Mouse (Mus musculus): ENCODE results near the gene Efcab6.

The Efcab6 gene

DNA sequence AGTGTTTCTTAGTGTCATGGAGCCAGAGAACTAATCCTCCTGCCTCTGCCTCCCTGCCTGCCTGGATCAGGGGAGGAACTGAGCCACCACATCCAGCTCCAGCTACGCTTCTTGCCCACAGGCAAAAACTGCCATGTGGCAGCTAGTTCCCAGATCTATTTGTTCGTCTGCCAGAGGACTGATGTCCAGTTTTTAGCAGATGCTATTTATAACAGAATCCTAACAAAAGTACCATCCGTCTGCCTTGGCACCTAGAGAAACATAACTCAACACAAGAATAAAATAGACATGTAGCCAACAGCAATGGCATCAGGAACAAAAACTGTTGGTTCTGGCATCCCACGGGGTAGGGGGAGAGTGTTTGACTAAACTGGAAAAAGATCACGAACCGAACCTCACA, 6.3 kb downstream of the Efcab6 start:
- DNase-seq (ENCODE audit: low read depth, low spot score), result no peak

DNA sequence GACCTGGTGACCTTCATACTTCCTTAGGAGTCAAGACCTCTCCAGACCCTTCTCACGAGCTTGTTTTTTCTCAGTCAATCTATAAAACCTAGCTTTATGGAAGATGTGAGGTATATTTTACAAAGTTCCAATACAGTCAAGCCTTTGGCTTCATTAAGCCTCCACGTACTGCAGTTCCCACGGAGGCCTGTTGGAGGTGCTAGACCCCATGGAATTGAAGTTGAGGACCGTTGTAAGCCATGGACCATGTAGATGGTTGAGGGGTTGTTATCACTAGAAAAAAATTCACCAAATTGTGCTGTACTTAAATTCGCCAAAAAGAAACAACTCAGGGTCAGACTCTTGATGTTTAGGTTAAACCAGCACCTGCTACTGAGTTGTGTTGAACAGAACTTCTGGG, 9.1 kb downstream of the Efcab6 start:
- no peak for DNase-seq (ENCODE audit: low read depth, low spot score)

DNA sequence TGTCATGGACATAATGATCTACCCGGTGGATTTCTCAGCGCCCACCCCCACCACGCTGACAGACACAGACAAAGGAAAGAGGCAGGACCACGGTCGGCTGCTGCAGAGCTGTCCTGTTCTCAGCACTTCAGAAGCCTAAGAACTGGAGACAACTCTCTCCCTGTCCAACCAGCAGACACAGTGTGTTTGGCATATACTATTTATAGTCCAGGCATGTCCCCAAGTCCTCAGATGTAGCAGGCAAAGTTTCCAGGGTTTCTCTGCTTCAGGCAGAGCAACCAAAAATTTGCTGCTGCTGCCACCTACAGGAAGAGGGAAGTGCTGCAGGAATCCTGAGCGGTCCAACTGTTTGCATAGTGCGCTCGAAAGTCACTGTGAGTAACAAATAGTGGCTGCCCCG, 11.3 kb downstream of the Efcab6 start:
- DNase-seq (ENCODE audit: low read depth, low spot score), result peak; percentile 80

DNA sequence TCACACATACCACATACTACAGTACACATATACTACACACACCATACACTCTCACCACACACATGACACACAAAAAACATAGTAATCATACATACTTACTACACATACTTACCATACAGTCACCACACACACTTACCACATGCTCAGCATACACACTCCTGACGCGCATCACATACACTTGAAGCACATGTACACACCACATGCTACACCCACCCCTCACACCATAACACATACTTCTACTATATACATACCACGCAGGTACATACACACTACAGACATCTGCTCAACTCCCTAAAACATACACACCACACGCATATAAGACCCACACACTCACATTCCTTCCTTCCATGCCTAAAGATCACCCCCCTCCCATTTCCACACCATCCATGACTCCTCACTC, 11.9 kb downstream of the Efcab6 start:
- DNase-seq (ENCODE audit: low read depth, low spot score), result no peak

DNA sequence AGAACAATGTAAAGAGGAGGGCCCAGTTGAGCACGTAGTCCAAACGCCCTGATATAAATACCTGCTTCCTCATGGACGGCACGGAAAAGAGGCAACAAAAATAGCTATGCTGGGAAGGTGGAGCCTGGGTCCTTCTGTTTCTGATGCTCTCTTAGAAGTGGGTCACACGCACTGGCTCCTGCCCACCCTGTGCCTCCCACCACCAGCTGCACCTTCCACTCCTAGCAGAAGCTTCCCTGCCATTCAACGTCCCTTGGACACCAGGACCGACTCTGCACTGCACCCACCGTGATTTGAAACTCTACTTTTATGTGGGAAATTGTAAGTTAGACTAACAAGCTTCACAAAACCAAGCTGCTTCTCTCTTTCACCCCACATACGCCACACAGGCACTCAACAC, 12.8 kb downstream of the Efcab6 start:
- no peak for DNase-seq (ENCODE audit: low read depth, low spot score)

DNA sequence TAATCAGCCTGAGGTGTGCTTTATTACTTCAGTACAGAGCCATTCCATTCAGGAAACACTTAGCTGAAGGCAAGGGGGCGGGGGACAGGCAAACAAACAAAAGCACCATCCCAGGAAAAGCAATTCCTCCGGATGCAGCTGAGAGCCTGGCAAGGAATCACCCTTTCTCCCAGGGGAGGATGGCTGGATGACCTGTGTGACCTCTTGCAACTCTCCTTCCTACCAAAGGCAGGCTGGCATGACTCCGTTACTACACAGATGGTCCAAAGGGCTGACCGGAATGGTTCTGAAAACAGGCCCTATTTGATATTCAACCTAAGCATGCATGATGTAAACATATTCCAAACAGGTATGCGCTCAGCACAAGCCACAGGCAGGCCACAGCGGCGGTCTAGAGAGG, 15.6 kb downstream of the Efcab6 start:
- DNase-seq (ENCODE audit: low read depth, low spot score), result no peak

DNA sequence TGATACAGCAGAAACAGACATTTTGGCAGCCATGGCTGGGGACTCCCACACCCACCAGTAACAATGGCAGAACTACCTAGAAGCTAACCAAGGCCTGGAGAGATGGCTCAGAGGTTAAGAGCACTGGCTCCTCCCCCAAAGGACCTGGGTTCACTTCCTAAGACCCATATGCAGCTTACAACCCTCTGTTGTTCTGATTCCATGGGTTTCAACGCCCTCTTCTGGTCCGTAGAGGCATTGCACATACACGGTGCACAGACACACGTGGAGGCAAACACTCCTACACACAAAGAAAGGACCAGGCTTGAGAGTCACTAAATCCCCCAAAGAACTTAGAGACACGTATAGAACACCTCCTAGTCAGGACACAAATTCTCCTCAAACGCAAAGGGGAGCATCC, 19.6 kb downstream of the Efcab6 start:
- no peak for DNase-seq (ENCODE audit: low read depth, low spot score)

DNA sequence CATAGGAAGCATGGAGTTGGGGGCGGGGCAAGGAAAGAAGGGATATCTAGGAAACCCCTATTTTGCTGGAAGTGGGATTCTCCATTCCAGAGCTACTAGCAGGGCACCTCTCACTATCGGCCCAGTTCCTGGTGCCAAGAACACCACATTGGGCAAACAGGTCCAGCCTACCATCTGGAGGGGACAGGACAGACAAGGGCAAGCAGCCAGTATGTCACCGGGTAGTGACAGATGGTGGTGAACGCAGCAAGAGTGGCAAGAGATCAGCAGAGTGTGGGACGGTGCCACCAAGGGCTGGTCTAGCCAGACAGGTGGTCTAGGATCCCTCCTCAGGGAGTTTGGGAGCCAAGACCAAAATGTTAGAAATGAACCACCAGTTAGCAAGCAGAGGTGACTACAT, 28.1 kb downstream of the Efcab6 start:
- DNase-seq (ENCODE audit: low read depth, low spot score), result no peak

DNA sequence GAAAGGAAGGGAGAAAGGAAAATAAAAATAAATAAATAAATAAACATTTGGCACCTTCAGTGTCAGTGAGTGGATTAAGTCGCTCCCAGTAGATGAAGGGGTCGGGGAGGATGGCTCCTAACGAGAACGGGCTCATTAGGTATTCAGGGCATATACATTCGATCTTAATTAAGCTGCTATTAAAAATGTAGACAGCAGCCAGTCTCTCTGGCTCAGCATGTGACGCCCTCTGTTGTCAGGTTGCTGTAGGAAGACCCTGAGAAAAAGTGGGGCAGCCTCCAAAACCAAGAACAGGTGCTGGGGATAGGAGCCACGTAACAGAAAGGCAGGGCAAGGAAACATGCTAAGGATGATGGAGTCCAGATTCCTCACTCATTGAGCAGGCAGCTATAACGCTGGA, 39.5 kb downstream of the Efcab6 start:
- no peak for DNase-seq (ENCODE audit: low read depth, low spot score)

DNA sequence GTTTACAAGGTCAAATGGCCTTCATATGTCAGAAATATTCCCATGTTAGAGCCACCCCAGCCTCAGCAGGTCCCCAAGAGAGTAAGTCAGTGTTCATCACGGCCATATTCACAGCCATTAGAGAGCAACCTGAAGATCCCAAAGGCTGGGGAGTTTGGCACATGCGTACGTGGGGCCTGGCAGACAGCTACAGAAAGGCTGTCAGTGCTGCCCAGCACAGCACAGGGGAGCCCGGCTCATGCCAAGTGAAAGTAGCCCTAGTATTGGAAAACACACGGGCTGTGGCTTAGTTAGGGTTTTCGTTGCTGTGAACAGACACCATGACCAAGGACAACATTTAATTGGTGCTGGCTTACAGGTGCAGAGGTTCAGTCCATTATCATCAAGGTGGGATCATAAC, 40.3 kb downstream of the Efcab6 start:
- no peak for DNase-seq (ENCODE audit: low read depth, low spot score)

DNA sequence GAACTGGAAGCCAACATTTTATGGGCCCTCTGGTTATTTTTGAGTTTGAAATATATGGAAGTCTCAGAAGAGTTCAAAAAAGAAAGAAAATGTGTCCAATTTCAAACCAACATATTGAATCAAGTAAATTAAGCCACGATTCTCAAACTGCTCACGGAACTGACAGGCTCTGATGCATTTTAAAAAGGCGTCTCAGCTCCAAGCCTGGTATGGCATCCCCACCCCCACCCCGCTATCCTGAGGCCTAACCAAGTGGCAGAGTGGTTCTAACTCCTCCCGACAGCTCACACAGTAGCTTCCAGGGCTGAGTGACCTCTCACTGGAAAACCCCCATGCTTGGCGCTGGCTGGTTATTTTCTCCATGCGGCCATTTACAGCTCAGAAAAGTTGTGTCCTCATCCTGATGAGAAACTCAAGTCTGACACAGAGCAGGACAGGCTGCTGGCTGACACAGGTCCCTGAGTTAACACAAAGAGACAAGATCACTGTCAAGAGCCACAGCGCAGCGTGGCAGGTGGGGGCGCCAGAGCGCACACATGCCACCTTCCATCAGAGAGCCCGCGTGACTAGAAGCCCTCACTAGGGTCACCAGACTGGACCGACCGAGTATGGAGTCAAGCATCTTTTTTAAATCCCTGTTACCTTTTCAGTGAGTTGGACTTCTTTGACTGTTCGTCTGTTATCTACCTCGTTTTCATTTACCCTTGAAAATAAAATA, 55.7 kb downstream of the Efcab6 start:
- no peak for DNase-seq (ENCODE audit: low read depth, low spot score)

DNA sequence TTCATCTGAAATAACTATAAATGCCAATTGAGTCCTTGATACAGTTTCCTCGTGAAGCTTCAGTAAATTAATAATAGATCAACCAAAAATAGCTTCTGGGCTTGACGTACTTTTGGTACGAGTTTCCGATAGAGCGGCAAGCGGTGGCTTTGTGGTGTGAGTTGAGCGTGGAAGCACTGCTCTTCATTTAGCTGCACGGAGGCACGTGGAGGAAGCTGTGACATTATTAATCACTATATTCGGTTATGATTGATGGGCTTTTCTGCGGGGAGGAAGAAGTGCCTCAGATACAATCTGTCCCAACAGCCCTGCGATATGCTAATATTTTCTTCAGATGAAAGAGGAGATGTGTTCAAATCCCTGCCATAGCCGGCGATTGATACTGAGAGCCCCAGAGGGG, 60.9 kb downstream of the Efcab6 start:
- no peak for DNase-seq (ENCODE audit: low read depth, low spot score)

DNA sequence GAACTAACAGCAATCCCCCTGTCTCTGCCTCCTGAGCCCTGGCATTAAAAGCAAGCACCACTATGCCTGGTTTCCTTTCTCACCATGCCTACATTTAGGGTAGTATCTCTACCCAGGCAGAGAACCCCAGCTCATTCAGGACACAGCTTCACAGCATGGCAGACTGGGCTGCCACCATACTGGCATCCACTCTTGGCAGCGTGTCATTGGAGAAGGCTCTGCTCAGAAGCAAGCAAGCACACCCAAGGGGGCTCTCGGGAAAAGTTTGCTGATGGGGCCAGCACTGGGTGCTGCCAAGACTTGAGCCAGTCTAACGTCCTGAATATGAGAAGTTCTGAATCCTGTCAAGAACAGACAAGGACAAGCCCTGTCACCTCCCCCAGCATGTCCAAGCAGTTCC, 66.1 kb downstream of the Efcab6 start:
- no peak for DNase-seq (ENCODE audit: low read depth, low spot score)

DNA sequence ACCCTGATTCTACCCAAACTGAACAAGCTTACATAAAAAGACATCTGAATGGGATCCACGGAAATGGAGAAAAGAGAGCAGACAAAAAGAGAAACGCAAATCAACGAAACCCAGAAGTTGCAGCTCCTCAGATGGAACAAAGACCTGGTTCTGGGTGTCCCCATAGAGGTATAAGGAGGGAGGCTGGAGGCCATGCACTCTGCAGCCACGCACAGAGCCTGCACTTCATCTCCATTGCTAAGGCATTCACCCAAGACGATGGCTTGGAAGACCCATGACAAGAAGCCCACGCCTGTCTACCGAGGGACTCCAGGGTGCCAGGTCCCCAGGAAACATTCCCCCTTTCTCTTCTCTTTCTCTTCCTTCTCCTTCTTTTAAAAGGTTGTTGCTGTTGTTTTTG, 66.6 kb downstream of the Efcab6 start:
- no peak for DNase-seq (ENCODE audit: low read depth, low spot score)

DNA sequence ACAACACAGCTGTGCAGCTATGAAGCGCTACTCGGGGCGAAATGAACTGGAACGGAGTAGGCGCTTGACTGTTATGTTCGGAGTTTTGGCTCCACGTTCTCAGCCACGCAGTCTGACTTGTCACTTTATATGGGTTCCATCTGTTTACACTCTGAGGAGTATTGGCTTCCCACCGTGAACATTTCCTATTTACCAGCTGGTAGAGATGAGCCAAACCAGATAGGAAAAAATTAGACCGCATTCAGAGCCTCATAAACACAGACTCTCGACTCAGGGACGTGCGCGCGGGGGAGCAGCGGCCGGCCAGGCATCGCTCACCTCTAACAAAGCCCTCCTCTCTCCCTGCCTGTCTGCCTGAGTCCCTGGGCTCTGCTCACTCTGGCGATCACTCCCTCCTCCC, 67.1 kb downstream of the Efcab6 start:
- no peak for DNase-seq (ENCODE audit: low read depth, low spot score)

DNA sequence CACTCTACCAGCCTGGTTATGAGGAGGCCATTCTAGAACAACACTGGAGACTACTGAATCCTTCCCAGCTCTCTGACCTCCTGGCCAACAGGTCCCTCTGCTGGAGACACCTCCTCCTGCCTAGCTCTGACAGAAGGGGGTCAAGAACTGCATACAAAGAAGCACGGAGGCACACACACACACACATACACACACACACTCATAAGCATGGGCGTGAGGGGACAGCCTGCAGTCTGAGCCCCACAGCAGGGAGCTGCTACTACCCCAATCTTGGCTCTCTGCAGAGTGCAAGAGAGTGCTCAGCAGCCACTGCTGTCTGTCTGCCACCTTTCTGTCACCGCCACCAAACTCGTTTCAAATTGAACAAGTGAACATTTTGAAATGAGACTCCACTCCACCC, 67.6 kb downstream of the Efcab6 start:
- DNase-seq (ENCODE audit: low read depth, low spot score), result no peak

DNA sequence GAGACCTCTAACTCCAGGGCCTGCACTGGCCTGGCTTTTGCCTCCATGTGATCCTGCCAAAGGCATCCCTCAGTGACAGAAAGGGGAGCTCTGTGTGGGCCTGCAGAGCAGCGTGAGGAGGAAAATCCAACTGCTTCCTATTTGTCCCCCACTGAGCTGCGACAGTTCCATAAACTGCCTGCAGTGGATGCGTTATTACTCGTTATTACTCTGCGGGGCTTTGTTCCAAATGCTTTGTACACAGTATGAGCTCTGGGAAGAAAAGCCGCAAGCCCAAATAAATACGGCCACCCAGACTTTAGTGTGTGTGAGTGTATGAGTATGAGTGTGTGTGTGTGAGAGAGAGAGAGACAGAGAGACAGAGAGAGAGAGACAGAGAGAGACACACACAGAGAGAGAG, 68.3 kb downstream of the Efcab6 start:
- no peak for DNase-seq (ENCODE audit: low read depth, low spot score)

DNA sequence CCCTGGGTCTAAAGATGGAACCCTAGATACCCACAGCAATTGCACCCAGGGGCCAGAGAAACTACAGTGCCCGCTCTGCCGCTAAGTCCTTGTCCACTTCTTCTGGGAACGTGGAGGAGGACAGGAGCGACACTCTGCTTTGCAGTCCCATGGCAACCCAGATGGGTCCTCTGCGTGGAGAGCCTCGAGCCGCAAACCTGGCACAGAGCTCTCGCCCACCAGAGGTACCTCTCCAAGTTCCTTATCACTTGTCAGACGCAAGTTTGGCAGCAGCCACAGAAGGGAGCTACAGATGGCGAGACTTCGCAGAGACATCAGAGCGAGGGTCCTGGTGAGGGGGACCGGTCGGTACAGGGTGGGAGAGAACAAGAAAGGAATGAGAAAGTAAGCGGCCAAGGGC, 73.0 kb downstream of the Efcab6 start:
- DNase-seq (ENCODE audit: low read depth, low spot score), result no peak

DNA sequence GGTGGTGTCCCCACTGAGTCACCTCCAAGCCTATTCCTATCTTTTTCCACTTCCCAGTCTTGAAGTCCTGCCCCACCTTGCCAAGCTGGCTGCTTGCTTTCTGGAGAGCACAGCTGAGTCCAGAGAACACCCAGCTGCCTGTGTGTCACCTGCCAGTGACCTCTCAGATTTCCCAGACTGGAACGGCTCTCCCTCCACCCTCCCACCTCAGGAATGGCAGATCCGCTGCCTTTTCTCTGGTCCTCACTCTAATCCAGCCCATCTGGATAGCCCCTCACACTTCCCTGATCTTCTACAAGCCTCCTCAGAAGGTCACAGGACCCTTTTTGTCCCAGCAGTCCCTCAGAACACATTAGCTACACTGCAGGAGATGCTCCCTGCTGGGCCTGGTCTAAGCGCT, 73.7 kb downstream of the Efcab6 start:
- peak; percentile 73 for DNase-seq (ENCODE audit: low read depth, low spot score)

DNA sequence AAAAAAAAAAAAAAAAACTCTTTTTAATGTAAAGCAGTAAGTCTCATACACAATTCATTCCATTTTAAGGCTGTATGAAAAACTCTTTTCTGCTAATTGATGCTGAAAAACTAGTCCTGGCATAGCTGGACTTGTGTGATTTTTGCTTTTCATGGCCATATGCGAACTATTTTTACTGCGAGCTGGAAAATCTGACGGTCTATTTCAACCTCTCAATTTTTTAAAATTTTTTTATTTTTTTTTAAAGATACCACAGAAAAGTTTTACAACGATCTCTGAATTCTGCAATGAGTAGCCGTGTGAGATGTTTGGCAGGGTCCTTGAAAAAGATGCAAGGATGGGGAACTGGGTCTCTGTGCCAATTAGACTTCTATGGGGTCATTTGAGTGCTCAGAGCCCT, 75.9 kb downstream of the Efcab6 start:
- DNase-seq (ENCODE audit: low read depth, low spot score), result no peak

DNA sequence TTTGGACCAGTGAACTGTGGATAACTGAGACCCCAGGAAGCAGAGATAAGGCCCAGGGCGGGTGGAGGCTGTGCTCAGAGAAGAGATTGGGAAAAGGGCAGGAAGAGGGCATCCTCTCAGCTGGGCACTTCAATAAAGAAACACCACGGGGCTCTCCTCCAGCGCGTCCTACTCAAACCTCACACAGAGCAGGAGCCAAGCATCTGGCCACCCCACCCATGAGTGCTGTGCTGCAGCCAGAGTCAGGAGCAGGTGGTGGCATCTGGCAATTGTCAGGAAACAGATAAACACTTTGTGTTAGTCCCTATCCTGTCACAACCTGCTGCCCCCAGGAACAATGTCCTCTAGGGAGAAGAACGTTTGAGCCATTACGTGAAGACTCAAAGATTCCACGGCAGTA, 77.1 kb downstream of the Efcab6 start:
- DNase-seq (ENCODE audit: low read depth, low spot score), result no peak

DNA sequence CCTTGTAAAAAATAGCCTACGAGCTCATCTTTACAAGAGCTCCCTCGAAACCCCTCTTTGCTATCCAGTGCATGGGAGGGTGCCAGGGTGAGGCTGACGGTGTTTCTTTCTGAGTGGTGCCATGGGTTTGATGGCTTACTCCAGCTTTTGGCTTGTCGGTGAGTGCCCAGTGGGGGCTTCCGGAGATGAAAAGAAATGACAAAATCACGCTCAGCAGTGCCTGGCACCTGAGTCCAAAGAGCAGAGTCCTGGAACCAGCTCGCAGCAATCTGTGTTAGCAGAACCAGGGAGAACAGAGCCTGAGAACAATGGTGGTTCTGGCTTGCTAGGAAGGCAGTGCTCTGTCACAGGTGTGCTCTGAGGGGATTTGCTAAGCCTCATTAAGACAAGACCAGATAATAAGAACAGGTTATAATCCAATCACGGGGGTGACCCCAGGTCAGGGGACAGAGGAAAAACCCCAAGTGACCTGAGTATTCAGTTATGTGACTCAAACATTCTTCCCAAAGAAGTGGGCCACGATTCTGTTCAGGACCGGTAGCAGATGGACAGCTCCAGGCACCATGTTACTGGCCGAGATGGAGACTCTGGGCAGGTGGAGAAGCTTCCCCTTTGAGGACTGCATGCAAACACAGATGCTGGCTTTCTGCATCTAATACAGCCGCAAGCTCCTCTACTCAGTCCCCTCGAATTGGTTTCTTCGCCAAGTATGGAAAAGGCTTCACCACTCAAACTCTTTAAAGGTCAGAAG, 82.8 kb downstream of the Efcab6 start:
- peak; percentile 41 for DNase-seq (ENCODE audit: low read depth, low spot score)

DNA sequence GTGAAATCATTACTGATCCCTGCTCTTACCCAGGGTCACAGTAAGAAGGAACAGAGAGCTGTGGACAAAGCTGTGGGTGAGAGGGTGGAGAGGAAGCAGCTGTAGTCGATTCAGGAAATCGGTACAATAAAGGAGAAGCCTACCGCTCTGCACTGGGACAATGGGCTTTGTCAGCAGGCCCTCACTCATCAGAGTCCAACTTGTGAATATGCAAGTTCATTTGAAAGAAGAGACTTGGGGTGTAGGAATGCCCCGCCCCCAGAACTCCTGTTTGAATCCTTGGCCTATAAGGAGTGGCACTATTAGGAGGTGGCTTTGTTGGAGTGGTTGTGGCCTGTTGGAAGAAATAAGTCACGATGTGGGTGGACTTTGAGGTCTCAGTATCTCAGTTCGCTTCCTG, 86.3 kb downstream of the Efcab6 start:
- DNase-seq (ENCODE audit: low read depth, low spot score), result no peak

DNA sequence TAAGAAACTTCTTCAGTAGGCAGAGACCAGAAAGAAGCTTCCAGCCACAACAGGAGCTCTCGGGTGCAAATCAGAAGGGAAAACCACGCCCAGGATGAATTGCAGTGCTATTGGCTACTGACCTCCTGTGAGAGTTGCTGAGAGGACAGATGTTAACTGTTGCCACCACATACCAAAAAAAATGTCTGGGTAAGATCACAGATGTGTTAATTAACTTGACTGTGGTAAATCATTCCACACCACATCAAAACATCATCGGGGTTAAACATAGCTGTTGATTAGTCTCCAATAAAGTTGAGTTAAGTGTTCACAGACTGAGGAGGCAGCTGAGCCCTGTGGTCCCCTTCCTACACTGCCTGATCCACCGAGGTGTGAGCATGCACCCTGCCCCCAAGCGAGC, 88.1 kb downstream of the Efcab6 start:
- no peak for DNase-seq (ENCODE audit: low read depth, low spot score)
